Mouse (Mus musculus) megakaryocyte, embryonic 14.5 days (primary cell): ENCODE measurements at regions not wholly inside any gene's neighbourhood (a gene's known extent, or its start where the extent isn't known, plus 50 kb on each side); places are given as distances from the start of the nearest gene placed in this dataset.

Source experiments
- H3K27me3 ChIP-seq: replicated peaks from 2 replicates; pipeline ENCODE3; 2012; ENCODE audit warnings: inconsistent platforms
- H3K36me3 ChIP-seq: replicated peaks from 2 replicates; pipeline ENCODE3; 2012; ENCODE audit warnings: low read length, inconsistent platforms, mixed read lengths
- H3K4me1 ChIP-seq: 2 replicates; pipeline ENCODE4 v1.6.1; 2012; ENCODE audit warnings: inconsistent platforms
- H3K4me3 ChIP-seq: replicated peaks from 2 replicates; pipeline ENCODE3; 2012; ENCODE audit warnings: moderate library complexity, mild to moderate bottlenecking, inconsistent platforms
- H3K9me3 ChIP-seq: 2 replicates; pipeline ENCODE4 v1.6.1; 2012; ENCODE audit warnings: inconsistent platforms
- FLI1 ChIP-seq: IDR thresholded peaks from 2 replicates; pipeline ENCODE4 v1.6.1; 2012; ENCODE audit warnings: low read length, inconsistent platforms, mixed read lengths
- GATA1 ChIP-seq: IDR thresholded peaks from 3 replicates; pipeline ENCODE4 v1.6.1; 2012; ENCODE audit warnings: mixed read lengths, low read length, inconsistent platforms, borderline replicate concordance

GRCm38 (mm10) chr11:71889161-71889560 is 139.4 kb downstream of the Wscd1 start:
- no peaks in the 10 kb centered on the region for H3K9me3 ChIP-seq
- H3K4me1 ChIP-seq = no peaks in the 10 kb centered on the region
- H3K4me3 ChIP-seq = no peak overlapping the region
- TF ChIP-seq FLI1 (no peak), GATA1 (no peak)
- H3K27me3 ChIP-seq = no peaks in the 10 kb centered on the region
- no peaks in the 10 kb centered on the region for H3K36me3 ChIP-seq

DNA sequence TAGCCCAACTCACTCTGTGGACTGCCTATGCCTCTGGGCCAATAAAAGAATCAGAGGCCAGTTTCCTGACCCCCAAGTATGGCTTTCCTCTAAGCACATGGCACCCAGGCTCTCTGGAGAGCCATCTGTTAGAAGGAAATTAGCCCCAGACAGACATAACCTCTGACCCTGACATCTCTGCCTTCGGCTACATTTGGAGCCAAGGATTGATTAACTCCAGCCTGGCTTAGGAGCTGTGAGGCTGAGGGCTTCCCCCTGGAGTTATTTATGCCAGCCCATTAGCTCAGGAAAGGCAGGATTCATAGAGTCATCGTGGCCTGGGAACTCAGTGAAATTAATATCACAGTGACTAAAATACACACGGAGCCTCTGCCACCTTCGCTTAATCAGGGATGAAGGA is 137.5 kb downstream of the Wscd1 start:
- no peaks in the 10 kb centered on the region for H3K27me3 ChIP-seq
- H3K36me3 ChIP-seq = no peaks in the 10 kb centered on the region

GRCm38 (mm10) chr11:71886771-71887170 is 137.1 kb downstream of the Wscd1 start:
- no peak overlapping the region for H3K4me3 ChIP-seq
- H3K4me1 ChIP-seq = no peaks in the 10 kb centered on the region
- H3K27me3 ChIP-seq = no peaks in the 10 kb centered on the region
- no peaks in the 10 kb centered on the region for H3K36me3 ChIP-seq
- no peak for TF ChIP-seq FLI1
- TF ChIP-seq GATA1 = no peak
- H3K9me3 ChIP-seq = peaks cover 2% of the 10 kb centered on the region; the same call in 1 of the 2 replicates

More for the DNA sequence above, 137.5 kb downstream of the Wscd1 start:
- Histone ChIP-seq H3K9me3 (no peaks in the 10 kb centered on the region), H3K4me1 (no peaks in the 10 kb centered on the region), H3K4me3 (no peak overlapping the region)
- no peak for TF ChIP-seq FLI1

GRCm38 (mm10) chr11:71884861-71885260 is 135.1 kb downstream of the Wscd1 start:
- TF ChIP-seq FLI1 (no peak), GATA1 (no peak)
- Histone ChIP-seq H3K4me3 (no peak overlapping the region), H3K4me1 (no peaks in the 10 kb centered on the region), H3K36me3 (no peaks in the 10 kb centered on the region), H3K27me3 (no peaks in the 10 kb centered on the region), H3K9me3 (peaks cover 4% of the 10 kb centered on the region; the same call in 1 of the 2 replicates)

- H3K27me3 ChIP-seq = no peaks in the 10 kb centered on the region
- no peak for TF ChIP-seq FLI1
- TF ChIP-seq GATA1 = no peak
Observed at GRCm38 (mm10) chr11:71881841-71882240, 132.1 kb downstream of the Wscd1 start.

GRCm38 (mm10) chr11:71871297-71871696 is 121.6 kb downstream of the Wscd1 start:
- Histone ChIP-seq H3K4me3 (no peak overlapping the region), H3K4me1 (no peaks in the 10 kb centered on the region), H3K27me3 (no peaks in the 10 kb centered on the region), H3K36me3 (no peaks in the 10 kb centered on the region), H3K9me3 (no peaks in the 10 kb centered on the region)
- no peak for TF ChIP-seq FLI1
- TF ChIP-seq GATA1 = no peak

More at GRCm38 (mm10) chr11:71881841-71882240, 132.1 kb downstream of the Wscd1 start:
- Histone ChIP-seq H3K9me3 (peaks cover 4% of the 10 kb centered on the region; the same call in 1 of the 2 replicates), H3K4me1 (no peaks in the 10 kb centered on the region), H3K36me3 (no peaks in the 10 kb centered on the region), H3K4me3 (no peak overlapping the region)

DNA sequence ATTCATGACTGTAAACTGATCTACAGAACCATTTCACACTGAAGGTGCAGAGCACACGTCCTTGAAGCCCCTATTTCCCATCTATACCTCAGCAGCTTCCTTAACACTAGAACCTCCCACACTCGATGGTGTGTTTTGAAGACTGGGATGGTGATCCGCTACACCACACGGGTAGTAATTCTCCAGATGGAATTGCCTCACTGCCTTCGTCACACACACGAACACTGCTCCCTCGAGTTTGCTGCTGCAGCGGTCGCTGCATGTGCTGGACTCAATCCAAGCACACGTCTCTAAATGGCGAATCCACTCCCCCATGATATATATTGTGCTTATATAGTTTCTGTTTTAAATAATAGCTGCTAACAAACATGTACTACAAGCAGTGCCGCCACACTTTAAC is 117.0 kb downstream of the Wscd1 start:
- H3K27me3 ChIP-seq = no peaks in the 10 kb centered on the region
- TF ChIP-seq FLI1 = no peak
- no peak for TF ChIP-seq GATA1
- H3K4me1 ChIP-seq = no peaks in the 10 kb centered on the region
- no peak overlapping the region for H3K4me3 ChIP-seq
- H3K36me3 ChIP-seq = no peaks in the 10 kb centered on the region
- no peaks in the 10 kb centered on the region for H3K9me3 ChIP-seq

DNA sequence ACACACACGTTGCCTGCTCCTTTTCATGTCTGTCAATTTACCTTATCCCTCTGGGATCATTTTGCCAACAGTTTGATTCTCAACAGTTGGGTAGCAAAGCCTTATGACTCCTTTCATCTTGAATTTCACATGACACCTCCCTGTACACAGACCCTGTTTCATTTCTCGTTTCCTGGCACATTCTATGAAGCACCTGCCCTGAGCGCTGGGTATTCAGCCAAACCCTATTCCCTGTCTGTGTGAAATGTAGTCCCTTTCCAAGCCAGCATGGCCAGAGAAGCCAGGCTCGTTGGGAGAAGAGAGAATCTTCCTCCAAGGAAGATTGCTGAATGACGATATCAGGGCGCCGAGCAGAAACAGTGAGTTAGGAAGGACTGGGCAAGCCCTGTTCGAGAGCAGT is 108.2 kb downstream of the Wscd1 start:
- Histone ChIP-seq H3K4me1 (no peaks in the 10 kb centered on the region), H3K4me3 (no peak overlapping the region), H3K36me3 (no peaks in the 10 kb centered on the region), H3K9me3 (no peaks in the 10 kb centered on the region), H3K27me3 (no peaks in the 10 kb centered on the region)
- TF ChIP-seq FLI1 (no peak), GATA1 (no peak)

- H3K4me3 ChIP-seq = no peak overlapping the region
- peaks cover 4% of the 10 kb centered on the region; the same call in 1 of the 2 replicates for H3K4me1 ChIP-seq
- TF ChIP-seq GATA1 = no peak
- no peak for TF ChIP-seq FLI1
- H3K27me3 ChIP-seq = no peaks in the 10 kb centered on the region
- H3K36me3 ChIP-seq = no peaks in the 10 kb centered on the region
- no peaks in the 10 kb centered on the region for H3K9me3 ChIP-seq
Observed at GRCm38 (mm10) chr11:71855557-71855956, 105.8 kb downstream of the Wscd1 start.

- TF ChIP-seq GATA1 (no peak), FLI1 (no peak)
- no peak overlapping the region for H3K4me3 ChIP-seq
- no peaks in the 10 kb centered on the region for H3K9me3 ChIP-seq
- no peaks in the 10 kb centered on the region for H3K27me3 ChIP-seq
- peaks cover 6% of the 10 kb centered on the region; the same call in 1 of the 2 replicates for H3K4me1 ChIP-seq
- H3K36me3 ChIP-seq = no peaks in the 10 kb centered on the region
Observed at GRCm38 (mm10) chr11:71855058-71855457, 105.3 kb downstream of the Wscd1 start.
